Mouse (Mus musculus): ENCODE results near the gene Fbxo24. TPM values are rescaled to one million over a fixed set of nuclear protein-coding genes. Genes with fewer than 3 reads are reported as not detected.
A peak's percentile ranks its signal among the peaks of the same experiment; 100 is the strongest.

Fbxo24 gene
- total and polyA plus RNA-seq, 3 experiments, result 0.13 to 0.24 TPM; not detected in 1

DNA sequence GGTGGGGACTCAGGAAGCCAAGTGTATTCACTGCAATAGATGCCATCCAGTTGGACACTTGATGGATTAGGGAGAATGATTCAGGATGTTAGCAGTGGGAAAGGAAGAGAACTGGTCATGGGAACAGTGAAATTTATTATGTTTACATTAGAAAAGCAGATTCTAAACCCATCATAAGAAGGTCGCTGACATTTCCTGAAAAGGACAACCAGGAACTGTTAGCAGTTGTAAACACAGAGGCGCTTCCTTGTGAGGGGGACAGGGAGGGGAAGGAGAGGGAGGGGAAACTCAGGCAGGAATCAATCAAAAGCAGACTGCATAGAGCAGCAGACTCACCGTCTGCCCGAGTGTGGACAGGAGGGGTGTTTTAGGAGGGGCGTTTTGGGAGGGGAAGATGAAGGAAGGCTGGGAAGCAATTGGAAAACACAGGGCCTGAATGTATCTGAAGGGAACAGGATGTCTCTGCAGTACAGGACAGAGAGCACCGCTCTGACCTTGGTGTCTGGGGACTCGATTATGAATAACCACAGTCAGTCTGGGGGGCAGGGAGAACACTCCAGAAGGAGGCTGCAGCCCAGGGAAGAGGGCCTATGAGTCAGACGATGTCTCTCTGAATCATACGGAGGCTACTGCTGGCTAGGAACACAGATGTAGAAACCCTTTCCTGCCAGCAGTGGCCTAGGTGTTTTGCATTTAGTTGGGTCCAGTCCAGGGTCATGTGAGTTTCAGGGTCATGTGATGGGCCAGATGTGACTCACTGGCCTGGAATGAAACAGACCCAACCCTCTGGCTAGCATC is 42.8 kb upstream of the Fbxo24 start (continued):
- no peak for TF ChIP-seq ZC3H11A (IDR thresholded peaks at IDR 0.05; ENCODE audit: low read depth, low read length)
- peak; percentile 58; the same call in 1 of the 2 replicates for TF ChIP-seq MAX (IDR thresholded peaks at IDR 0.05; ENCODE audit: low read length)
- peak; percentile 80; the same call in 1 of the 2 replicates for TF ChIP-seq TCF12 (IDR thresholded peaks at IDR 0.05; ENCODE audit: low read depth, low read length)
- no peak for TF ChIP-seq NELFE (IDR thresholded peaks at IDR 0.05; ENCODE audit: low read depth, low read length)
- peak; percentile 95 for TF ChIP-seq ETS1 (conservative IDR thresholded peaks at IDR 0.05; ENCODE audit: low read depth, low read length)
- TF ChIP-seq SMC3 (IDR thresholded peaks at IDR 0.05; ENCODE audit: low read depth, low read length), result 0 out of 2 replicates have a peak, but pooled peaks have one; percentile 3
- TF ChIP-seq GABPA (IDR thresholded peaks at IDR 0.05; ENCODE audit: insufficient replicate concordance, low read depth, low read length), result no peak
- TF ChIP-seq JUND (conservative IDR thresholded peaks at IDR 0.05; ENCODE audit: low read depth, low read length), result peak; percentile 49
- no peak for TF ChIP-seq ELF1 (IDR thresholded peaks at IDR 0.05; ENCODE audit: low read depth, low read length)
- no peak for TF ChIP-seq ZNF384 (IDR thresholded peaks at IDR 0.05; ENCODE audit: low read depth, low read length)
- 0 out of 2 replicates have a peak, but pooled peaks have one; percentile 64 for TF ChIP-seq TBP (conservative IDR thresholded peaks at IDR 0.05; ENCODE audit: low read depth, low read length)
- TF ChIP-seq POLR2A (IDR thresholded peaks at IDR 0.05; ENCODE audit: low read depth, low read length), result peak; percentile 33; the same call in 1 of the 2 replicates

DNA sequence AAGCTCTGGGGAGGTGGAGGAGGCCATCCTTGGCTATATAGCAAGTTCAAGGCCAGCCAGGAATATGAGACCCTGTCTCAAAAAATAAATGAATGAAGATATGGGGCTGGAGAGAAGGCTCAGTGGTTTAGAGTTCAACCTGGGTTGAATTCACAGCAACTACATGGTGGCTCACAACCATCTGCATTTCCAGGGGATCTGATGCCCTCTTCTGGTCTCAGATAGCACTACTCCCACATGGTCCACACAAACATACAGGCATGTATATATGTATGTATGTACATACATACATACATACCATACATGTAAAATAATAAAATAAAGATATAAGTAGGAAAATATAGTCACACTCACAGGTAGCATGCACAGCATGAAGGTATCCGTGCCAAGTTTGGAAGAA is 41.4 kb upstream of the Fbxo24 start:
- TF ChIP-seq CTCF (conservative IDR thresholded peaks at IDR 0.05 in 1 of 2, IDR thresholded peaks at IDR 0.05 in 1 of 2; ENCODE audit: low read depth in 2 of 2, low read length in 2 of 2) (peak; percentile 33 to 64; a peak in 2 of 4 replicates), SMC3 (IDR thresholded peaks at IDR 0.05; ENCODE audit: low read depth, low read length) (peak; percentile 48), MAZ (IDR thresholded peaks at IDR 0.05; ENCODE audit: low read depth, low read length) (no peak), MYC (IDR thresholded peaks at IDR 0.05; ENCODE audit: low read depth, low read length) (0 out of 2 replicates have a peak, but pooled peaks have one; percentile 49), BHLHE40 (IDR thresholded peaks at IDR 0.05; ENCODE audit: low read depth, low read length) (no peak), RAD21 (IDR thresholded peaks at IDR 0.05; ENCODE audit: low read depth, low read length) (peak; percentile 49), CHD1 (IDR thresholded peaks at IDR 0.05; ENCODE audit: low read depth, low read length) (no peak), ZKSCAN1 (IDR thresholded peaks at IDR 0.05; ENCODE audit: borderline replicate concordance, low read depth, low read length) (no peak), ELF1 (IDR thresholded peaks at IDR 0.05; ENCODE audit: low read depth, low read length) (no peak)
- no peak overlapping the region for H3K4me2 ChIP-seq (ENCODE audit: insufficient read depth, low read depth, poor library complexity, severe bottlenecking)
- no peaks in the 10 kb centered on the region for H3K9me3 ChIP-seq (replicated peaks; ENCODE audit: low read length)
- H3K4me3 ChIP-seq (replicated peaks in 1 of 3; ENCODE audit: low read depth in 2 of 3, low read length in 2 of 3, poor library complexity in 1 of 3), result no peak overlapping the region
- no peaks in the 10 kb centered on the region for H3K27me3 ChIP-seq (replicated peaks)
- no peak for DNase-seq (ENCODE audit: extremely low read depth)
- no peak overlapping the region for H3K27ac ChIP-seq (ENCODE audit: insufficient read depth, low read depth)
- in situ Hi-C loops (cut with MboI; ENCODE audit: low pct_ligation_motif_present, low pct_unique_long_range_greater_than_20kb, low sequenced_read_pairs), result no loop called here
- peaks cover 18 to 30% of the 10 kb centered on the region in 2 experiments for H3K4me1 ChIP-seq (ENCODE audit: control insufficient read depth in 1 of 2, insufficient read depth in 2 of 2)
- dilution Hi-C loops (cut with MboI; ENCODE audit: extremely low pct_ligation_motif_present, extremely low pct_unique_long_range_greater_than_20kb, low sequenced_read_pairs), result no loop called here
- no peaks in the 10 kb centered on the region for H3K79me2 ChIP-seq (replicated peaks; ENCODE audit: control insufficient read depth, extremely low read depth, insufficient read depth, poor library complexity, severe bottlenecking)
- peaks cover 11 to 46% of the 10 kb centered on the region in 2 experiments for H3K36me3 ChIP-seq (replicated peaks in 1 of 2; ENCODE audit: control insufficient read depth in 1 of 2, insufficient read depth in 1 of 2, low read length in 1 of 2)
- no peak overlapping the region for H3K9ac ChIP-seq (ENCODE audit: insufficient read depth, low read depth)

Data from CH12.LX (cell line).